Mouse (Mus musculus) stomach, postnatal 0 days (tissue): ENCODE data around the gene Psmd3. TPM values are rescaled to one million over a fixed set of nuclear protein-coding genes. Genes with fewer than 3 reads are reported as not detected.
"Not testable (repeated sequence)": the region's sequence is repeated elsewhere in the genome, so short reads cannot be mapped to it uniquely, and the experiment has no call there.

Experiments used
- ATAC-seq: fragments of 200-750 bp; cut with Nextera tagmentation; 2 replicates; pipeline ENCODE4 v1.8.0; 2017; ENCODE audit not compliant: low FRiP score, low TSS enrichment
- DNase-seq: peaks from one replicate; pipeline ENCODE4 v3.0.0-alpha.2; 2016; ENCODE audit warnings: low spot score
- H3K27ac ChIP-seq: fragments of 300-500 bp; sonication (generic); replicated peaks from 2 replicates; pipeline ENCODE4 v1.5.1; 2014; ENCODE audit warnings: mild to moderate bottlenecking, control low read depth
- H3K27me3 ChIP-seq: fragments of 300-500 bp; sonication (generic); 2 replicates; pipeline ENCODE4 v1.6.1; 2014; ENCODE audit warnings: low read length; ENCODE audit not compliant: control insufficient read depth, insufficient read depth
- H3K36me3 ChIP-seq: fragments of 300-500 bp; sonication (generic); 2 replicates; pipeline ENCODE4 v1.6.1; 2014; ENCODE audit warnings: low read length, mixed read lengths; ENCODE audit not compliant: control insufficient read depth, insufficient read depth
- H3K4me1 ChIP-seq: fragments of 300-500 bp; sonication (generic); replicated peaks from 2 replicates; pipeline ENCODE4 v1.6.1; 2014; ENCODE audit warnings: antibody characterized with exemption; ENCODE audit not compliant: control insufficient read depth, insufficient read depth
- H3K4me2 ChIP-seq: fragments of 300-500 bp; sonication (generic); replicated peaks from 2 replicates; pipeline ENCODE4 v1.6.1; 2014; ENCODE audit warnings: low read depth, mild to moderate bottlenecking, control low read depth, moderate library complexity
- H3K4me3 ChIP-seq: fragments of 300-500 bp; sonication (generic); 2 replicates; pipeline ENCODE4 v1.5.1; 2014; ENCODE audit warnings: low read depth, low read length, control low read depth
- H3K9ac ChIP-seq: fragments of 300-500 bp; sonication (generic); 2 replicates; pipeline ENCODE4 v1.6.1; 2014; ENCODE audit warnings: mild to moderate bottlenecking, low read length, control low read depth, mixed read lengths
- H3K9me3 ChIP-seq: fragments of 300-500 bp; sonication (generic); 2 replicates; pipeline ENCODE4 v1.6.1; 2016; ENCODE audit warnings: low read length; ENCODE audit not compliant: control insufficient read depth
- CTCF ChIP-seq: IDR thresholded peaks from 2 replicates; pipeline ENCODE4 v1.5.1; 2016; ENCODE audit warnings: antibody characterized with exemption, low read depth, mild to moderate bottlenecking, moderate library complexity
- EP300 ChIP-seq: optimal IDR thresholded peaks from 2 replicates; pipeline ENCODE3; 2016; ENCODE audit warnings: antibody characterized with exemption
- WGBS: fragments of 180-500 bp; shearing (Covaris S2); extraction: QIAGEN DNeasy Blood & Tissue Kit; methylation state at CpG from one replicate; pipeline ENCODE4 v1.1.7; 2014; 5-methylcytosine and 5-hydroxymethylcytosine counted together
- polyA plus RNA-seq: library from polyadenylated mRNA; unstranded; fragments of >200 nt; fragmentation: Nextera tagmentation; extraction: Ambion mirVana; gene quantifications from 2 replicates; pipeline ENCODE4 v1.2.1, GENCODE M21; 2015

The Psmd3 gene
- polyA plus RNA-seq, 1 experiment from 2014 or later = 120 TPM

- Histone ChIP-seq H3K9ac (no peak within 1 kb of the TSS), H3K4me2 (no peak within 1 kb of the TSS), H3K27ac (no peak within 1 kb of the TSS; the same call in 1 of the 2 replicates), H3K9me3 (no peaks in the 10 kb centered on the region), H3K36me3 (no peaks in the 10 kb centered on the region), H3K4me1 (no peaks in the 10 kb centered on the region), H3K27me3 (no peaks in the 10 kb centered on the region), H3K4me3 (no peak within 1 kb of the TSS)
- ATAC-seq = 0 out of 2 replicates have a peak, but pooled peaks have one; percentile 21
- TF ChIP-seq CTCF (no peak), EP300 (no peak)
- 38% methylated on average over 2 of the region's 2 CpGs for WGBS
- DNase-seq = no peak
Measured at GRCm38 (mm10) chr11:98646459-98646858, 35.9 kb upstream of the Psmd3 start, which contains the start of gene Gsdma2. Gene Gsdma2 (plus strand): TSS chr11:98646759.

GRCm38 (mm10) chr11:98655076-98655475 lies 27.3 kb upstream of the Psmd3 start:
- not testable (repeated sequence) for H3K9me3 ChIP-seq, H3K4me1 ChIP-seq, H3K36me3 ChIP-seq, H3K27ac ChIP-seq, H3K27me3 ChIP-seq, H3K9ac ChIP-seq, H3K4me2 ChIP-seq, H3K4me3 ChIP-seq
- peak; percentile 76 for TF ChIP-seq CTCF
- 8% methylated on average over 7 of the region's 7 CpGs for WGBS
- ATAC-seq = peak; percentile 85
- peak; percentile 75 for DNase-seq

- Histone ChIP-seq H3K9ac (no peak overlapping the region), H3K27me3 (no peaks in the 10 kb centered on the region), H3K9me3 (no peaks in the 10 kb centered on the region), H3K4me1 (no peaks in the 10 kb centered on the region), H3K36me3 (no peaks in the 10 kb centered on the region), H3K27ac (no peak overlapping the region), H3K4me2 (no peak overlapping the region), H3K4me3 (no peak overlapping the region)
- TF ChIP-seq CTCF (peak; percentile 90), EP300 (no peak)
- 8% methylated on average over 6 of the region's 6 CpGs for WGBS
- peak; percentile 67 for ATAC-seq
- DNase-seq = peak; percentile 49
Measured at GRCm38 (mm10) chr11:98660517-98660916, 21.8 kb upstream of the Psmd3 start.

GRCm38 (mm10) chr11:98664091-98664490 lies 18.3 kb upstream of the Psmd3 start, which contains the start of gene Gsdma:
Gene Gsdma (plus strand): TSS chr11:98664351.
- no peaks in the 10 kb centered on the region for H3K4me1 ChIP-seq
- DNase-seq (no peak), ATAC-seq (peak; percentile 41; the same call in 1 of the 2 replicates)
- no peaks in the 10 kb centered on the region for H3K27me3 ChIP-seq
- no peak within 1 kb of the TSS for H3K4me2 ChIP-seq
- 11% methylated on average over 4 of the region's 4 CpGs for WGBS
- H3K4me3 ChIP-seq = no peak within 1 kb of the TSS
- no peak within 1 kb of the TSS for H3K9ac ChIP-seq
- no peaks in the 10 kb centered on the region for H3K36me3 ChIP-seq
- H3K27ac ChIP-seq = no peak within 1 kb of the TSS; the same call in 1 of the 2 replicates
- TF ChIP-seq CTCF = no peak
- no peak for TF ChIP-seq EP300
- H3K9me3 ChIP-seq = no peaks in the 10 kb centered on the region

- Histone ChIP-seq H3K9ac (no peak overlapping the region), H3K27me3 (no peaks in the 10 kb centered on the region), H3K4me3 (no peak overlapping the region), H3K4me2 (no peak overlapping the region), H3K9me3 (no peaks in the 10 kb centered on the region), H3K4me1 (no peaks in the 10 kb centered on the region), H3K36me3 (no peaks in the 10 kb centered on the region), H3K27ac (no peak overlapping the region)
- TF ChIP-seq EP300 (no peak), CTCF (no peak)
- DNase-seq (no peak), ATAC-seq (no peak)
- 43% methylated on average over 2 of the region's 2 CpGs for WGBS
Measured at GRCm38 (mm10) chr11:98668984-98669383, 13.4 kb upstream of the Psmd3 start.

GRCm38 (mm10) chr11:98671284-98671815 lies 11.0 kb upstream of the Psmd3 start:
- H3K27ac ChIP-seq = no peak overlapping the region
- DNase-seq (no peak), ATAC-seq (no peak)
- no peak overlapping the region for H3K4me2 ChIP-seq
- H3K9ac ChIP-seq = no peak overlapping the region
- H3K36me3 ChIP-seq = no peaks in the 10 kb centered on the region
- 40% methylated on average over 3 of the region's 3 CpGs for WGBS
- no peak overlapping the region for H3K4me3 ChIP-seq
- no peak for TF ChIP-seq CTCF
- TF ChIP-seq EP300 = no peak
- H3K27me3 ChIP-seq = no peaks in the 10 kb centered on the region
- no peaks in the 10 kb centered on the region for H3K9me3 ChIP-seq
- H3K4me1 ChIP-seq = no peaks in the 10 kb centered on the region
